Comparison of ENCODE assay signal across 17 mouse cellular contexts in the genomic region with DNA sequence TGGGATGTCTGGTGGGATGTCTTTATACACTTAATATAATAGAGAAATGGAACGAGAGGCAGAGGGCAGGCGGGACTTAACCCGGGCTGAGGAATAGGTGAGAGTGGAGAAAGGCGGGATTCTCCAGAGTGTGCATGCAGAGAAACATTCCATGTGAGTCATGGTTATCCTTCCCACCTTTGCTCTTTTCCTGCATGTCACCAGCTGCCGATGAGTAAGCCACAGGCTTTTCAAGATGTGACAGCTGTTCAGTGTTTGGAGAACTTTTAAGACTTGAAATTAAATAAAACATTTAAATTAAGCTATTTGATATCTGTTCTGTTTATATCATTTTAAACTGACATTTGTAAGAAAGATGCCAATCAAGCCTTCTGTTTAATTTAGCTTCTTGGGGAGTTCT.
"Had no signal": no experiment of that assay in that cellular context is flagged by ENCODE, and none has a peak within 500 bp of the region (broad histone marks: within the 10 kb centered on the region; RNA-seq: fewer than 3 reads in every experiment).

No protein-coding gene starts in this region.

- H3K36me3 ChIP-seq: stomach, embryonic 15.5 days had no signal

- H3K27me3 ChIP-seq: midbrain, embryonic 12.5 days; neural tube, embryonic 13.5 days; neural tube, embryonic 15.5 days; stomach, embryonic 15.5 days had no signal

- DNase-seq: lung, adult 18-20 months; lung, embryonic 14.5 days; lung, postnatal 10 days; lung, postnatal 4 days; midbrain, embryonic 14.5 days; right cerebral cortex, postnatal 25 days; thymus, adult 2 months; thymus, postnatal 25 days; thymus, postnatal 4 days had no signal

- H3K9me3 ChIP-seq: midbrain, embryonic 10.5 days; midbrain, embryonic 12.5 days; neural tube, embryonic 13.5 days; neural tube, embryonic 15.5 days; stomach, embryonic 15.5 days had no signal

- H3K4me2 ChIP-seq: lung, embryonic 14.5 days; midbrain, embryonic 12.5 days; neural tube, embryonic 13.5 days; neural tube, embryonic 15.5 days; stomach, embryonic 15.5 days had no signal

- ATAC-seq: midbrain, embryonic 16.5 days had no signal

- H3K27ac ChIP-seq: midbrain, embryonic 10.5 days; midbrain, embryonic 12.5 days; neural tube, embryonic 13.5 days; neural tube, embryonic 15.5 days; stomach, embryonic 15.5 days; stomach, postnatal 0 days had no signal

- H3K9ac ChIP-seq: lung, embryonic 14.5 days; midbrain, embryonic 12.5 days; neural tube, embryonic 13.5 days; neural tube, embryonic 15.5 days; stomach, embryonic 15.5 days had no signal

- H3K4me1 ChIP-seq: midbrain, embryonic 10.5 days; midbrain, embryonic 12.5 days; neural tube, embryonic 13.5 days; neural tube, embryonic 15.5 days; stomach, embryonic 15.5 days had no signal

- H3K4me3 ChIP-seq: midbrain, embryonic 10.5 days; midbrain, embryonic 12.5 days; myocyte; neural tube, embryonic 13.5 days; neural tube, embryonic 15.5 days; stomach, embryonic 15.5 days had no signal
